Mouse (Mus musculus) heart, postnatal 0 days (tissue): ENCODE results near the gene Pzp.

Experiments
- CTCF ChIP-seq: IDR thresholded peaks from 2 replicates; pipeline ENCODE4 v1.5.1; 2016; ENCODE audit warnings: antibody characterized with exemption, control low read depth, low read depth
- EP300 ChIP-seq: IDR thresholded peaks from 2 replicates; pipeline ENCODE4 v1.6.1; 2016; ENCODE audit warnings: antibody characterized with exemption, low read depth

DNA sequence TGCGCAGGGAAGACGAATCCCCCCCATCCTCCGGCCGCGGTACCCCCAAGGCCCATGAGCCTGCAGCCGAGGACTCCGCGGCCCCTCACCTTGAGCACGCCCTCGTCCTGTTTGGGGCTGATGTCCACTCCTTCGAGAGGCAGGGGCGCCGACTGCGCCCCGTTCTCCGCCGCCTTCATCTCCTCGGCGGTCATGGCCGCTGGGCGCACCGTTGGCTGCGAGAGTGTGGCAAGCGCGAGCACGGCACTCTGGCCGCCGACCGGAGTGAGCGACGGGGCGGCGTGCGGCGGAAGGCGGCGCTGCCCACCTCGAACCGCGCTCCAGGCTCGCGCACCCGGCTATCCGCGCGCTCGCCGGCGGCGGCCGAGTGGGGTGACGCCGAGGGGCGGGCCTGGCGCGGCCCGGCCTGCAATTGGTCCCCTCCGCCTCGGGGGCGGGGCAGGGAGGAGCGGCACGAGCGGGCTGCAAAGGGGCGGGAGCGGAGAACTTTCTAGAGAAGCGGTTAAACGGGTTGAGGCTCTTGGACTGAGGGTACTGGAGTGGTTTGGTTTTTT is 88.1 kb downstream of the Pzp start, which contains the start of gene Fkbp4:
- TF ChIP-seq CTCF, result no peak
- no peak for TF ChIP-seq EP300
